Mouse (Mus musculus) spleen, postnatal 10 days (tissue): ENCODE results near the gene Prex1.
"Not testable (repeated sequence)": the region's sequence is repeated elsewhere in the genome, so short reads cannot be mapped to it uniquely, and the experiment has no call there.

ENCODE experiments used
- DNase-seq, 2 experiments: peaks; one replicate each; pipeline ENCODE4 v3.0.0; 2021 to 2022; ENCODE audit warnings: low spot score in 2 of 2

Prex1 gene

GRCm38 (mm10) chr2:166517392-166518174 is 196.0 kb downstream of the Prex1 start:
- DNase-seq: not testable (repeated sequence)

DNA sequence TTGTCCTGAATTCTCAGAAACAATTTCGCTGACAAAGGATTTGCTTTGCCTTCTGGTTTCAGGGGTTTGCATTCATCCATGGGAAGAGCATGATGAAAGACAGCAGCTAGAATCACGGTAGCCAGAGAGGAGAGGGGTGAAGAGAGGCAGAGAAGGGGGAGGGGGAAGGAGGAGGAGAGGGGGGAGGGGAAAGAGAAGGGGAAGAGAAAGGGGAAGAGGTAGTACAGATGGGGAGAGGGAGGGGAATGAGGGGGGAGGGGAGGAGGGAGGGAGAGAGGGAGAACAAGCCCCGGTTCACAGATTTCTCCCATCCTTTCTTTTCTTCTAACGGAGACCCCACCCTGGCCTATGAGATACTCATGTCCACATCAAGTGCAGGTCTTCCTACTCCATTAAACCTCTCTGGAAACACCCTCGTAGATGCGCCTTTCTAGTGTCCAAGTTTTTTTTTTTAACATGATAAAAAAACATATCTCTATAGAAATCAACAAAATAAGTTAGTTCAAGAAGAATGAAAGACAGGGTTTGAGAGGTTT is 196.7 kb downstream of the Prex1 start:
- no peak for DNase-seq
